Mouse (Mus musculus) liver, embryonic 14.5 days (tissue): ENCODE measurements around the gene Tmem221.

Experiments
- CTCF ChIP-seq: IDR thresholded peaks from 2 replicates; pipeline ENCODE4 v1.5.1; 2016; ENCODE audit warnings: antibody characterized with exemption, low read depth, control low read depth
- EP300 ChIP-seq: IDR thresholded peaks from 2 replicates; pipeline ENCODE4 v1.6.1; 2016; ENCODE audit warnings: antibody characterized with exemption, low read depth

- no peak for TF ChIP-seq CTCF
- no peak for TF ChIP-seq EP300
These were observed 33.9 kb upstream of the Tmem221 start for GRCm38 (mm10) chr8:71592374-71593170.
